Mouse (Mus musculus) lung, postnatal 10 days (tissue): ENCODE data around the gene Ass1.

ENCODE experiments used
- DNase-seq: peaks from one replicate; pipeline ENCODE4 v3.0.0; 2021

Gene Ass1

GRCm38 (mm10) chr2:31490556-31490955, 20.5 kb downstream of the Ass1 start:
- no peak for DNase-seq

- DNase-seq: no peak
Measured at GRCm38 (mm10) chr2:31492308-31492707, 22.3 kb downstream of the Ass1 start.

GRCm38 (mm10) chr2:31493243-31493642, 23.2 kb downstream of the Ass1 start:
- DNase-seq: no peak

DNA sequence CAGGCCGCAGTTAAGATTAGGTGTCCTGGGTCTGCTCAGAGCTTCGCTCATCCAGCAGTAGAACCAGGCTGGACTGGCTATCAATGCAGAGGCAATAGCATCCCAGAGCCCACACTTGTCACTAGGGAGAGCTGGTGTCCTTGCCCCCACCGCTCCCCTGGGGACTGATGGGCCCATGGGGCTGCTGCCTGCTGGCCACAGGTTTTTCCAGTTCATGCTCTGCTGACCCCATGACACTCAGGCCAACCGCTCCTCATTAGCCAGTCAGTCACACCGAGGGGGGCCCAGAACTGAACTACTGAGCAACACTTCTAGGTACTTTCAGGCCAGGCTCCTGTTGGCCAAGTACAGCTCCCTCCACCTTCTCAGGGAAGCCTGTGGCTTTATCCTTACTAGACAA, 24.3 kb downstream of the Ass1 start:
- no peak for DNase-seq

GRCm38 (mm10) chr2:31495046-31495476, 25.1 kb downstream of the Ass1 start:
- no peak for DNase-seq

GRCm38 (mm10) chr2:31496141-31496540, 26.1 kb downstream of the Ass1 start:
- DNase-seq: no peak

DNA sequence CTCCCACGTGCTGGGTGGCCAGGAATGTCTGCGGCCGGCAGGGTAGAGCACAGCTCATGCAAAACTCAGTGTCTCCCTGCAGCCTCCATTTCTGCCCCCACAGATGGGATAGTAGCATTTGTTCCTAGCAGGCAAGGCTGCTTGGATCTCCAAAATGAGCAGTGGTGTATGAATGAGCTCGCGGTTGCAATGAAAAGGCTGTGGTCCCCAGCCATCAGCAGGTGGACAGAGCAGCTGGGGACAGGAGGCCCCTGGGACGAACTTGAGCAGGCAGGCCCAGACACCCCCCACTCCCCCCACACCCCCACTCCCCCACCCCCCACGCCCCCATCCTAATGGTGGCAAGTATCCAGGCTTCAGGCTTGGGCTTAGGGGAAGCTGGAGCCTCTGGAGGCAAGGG, 27.1 kb downstream of the Ass1 start:
- no peak for DNase-seq

DNA sequence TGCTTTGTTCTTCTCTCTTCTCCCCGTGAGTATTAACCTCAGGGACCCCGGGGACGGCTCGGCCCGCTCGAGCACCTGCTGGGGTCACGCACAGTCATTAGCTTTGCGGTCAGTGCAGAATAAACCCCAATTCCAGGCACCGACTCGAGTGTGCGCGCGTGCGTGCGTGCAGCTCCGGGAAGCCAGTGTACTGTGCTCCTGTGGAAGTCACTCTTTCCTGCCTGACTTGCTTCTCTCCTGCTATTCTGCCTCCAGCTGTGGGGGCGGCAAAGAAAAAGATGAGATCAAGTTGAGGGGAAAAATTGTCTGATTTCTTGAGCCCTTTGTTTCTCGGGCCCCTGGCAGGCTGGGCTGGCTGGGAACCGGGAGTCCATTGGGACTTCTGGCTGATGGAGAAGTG, 27.6 kb downstream of the Ass1 start:
- no peak for DNase-seq

- no peak for DNase-seq
Measured at GRCm38 (mm10) chr2:31499327-31500291, 29.6 kb downstream of the Ass1 start.

- DNase-seq: no peak
Measured at GRCm38 (mm10) chr2:31500292-31501204, 30.5 kb downstream of the Ass1 start.

DNA sequence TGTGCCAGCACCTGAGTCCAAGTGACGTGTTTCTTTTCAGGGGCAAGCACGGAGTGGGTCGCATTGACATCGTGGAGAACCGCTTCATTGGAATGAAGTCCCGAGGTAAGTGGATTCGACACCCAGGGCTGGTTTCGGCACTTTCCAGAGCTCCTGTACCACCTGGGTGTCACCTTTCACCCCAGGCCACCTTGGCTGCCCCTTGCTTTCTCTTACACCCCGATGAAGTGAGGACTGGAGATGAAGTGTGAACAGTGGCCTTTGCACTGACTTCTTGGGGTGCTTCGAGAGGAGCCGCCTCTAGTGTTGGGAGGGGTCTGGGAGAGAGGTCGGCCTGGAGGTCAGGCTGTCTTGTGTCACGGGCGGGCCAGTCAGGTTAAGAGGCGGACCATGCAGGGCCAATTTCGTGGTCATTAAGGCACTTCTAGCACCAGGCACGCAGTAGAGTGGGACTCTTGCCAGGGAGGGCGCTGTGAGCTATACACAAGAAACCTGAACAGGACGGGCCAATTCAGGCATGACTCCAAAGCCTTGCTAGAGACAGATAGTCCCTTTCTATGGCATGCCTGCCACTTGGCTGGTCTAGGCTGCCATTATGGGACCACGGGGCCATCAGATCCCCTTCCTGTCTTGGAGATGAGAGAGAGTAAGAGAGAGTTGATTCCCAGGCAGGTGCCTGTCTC, 31.6 kb downstream of the Ass1 start:
- DNase-seq: peak; percentile 12

DNA sequence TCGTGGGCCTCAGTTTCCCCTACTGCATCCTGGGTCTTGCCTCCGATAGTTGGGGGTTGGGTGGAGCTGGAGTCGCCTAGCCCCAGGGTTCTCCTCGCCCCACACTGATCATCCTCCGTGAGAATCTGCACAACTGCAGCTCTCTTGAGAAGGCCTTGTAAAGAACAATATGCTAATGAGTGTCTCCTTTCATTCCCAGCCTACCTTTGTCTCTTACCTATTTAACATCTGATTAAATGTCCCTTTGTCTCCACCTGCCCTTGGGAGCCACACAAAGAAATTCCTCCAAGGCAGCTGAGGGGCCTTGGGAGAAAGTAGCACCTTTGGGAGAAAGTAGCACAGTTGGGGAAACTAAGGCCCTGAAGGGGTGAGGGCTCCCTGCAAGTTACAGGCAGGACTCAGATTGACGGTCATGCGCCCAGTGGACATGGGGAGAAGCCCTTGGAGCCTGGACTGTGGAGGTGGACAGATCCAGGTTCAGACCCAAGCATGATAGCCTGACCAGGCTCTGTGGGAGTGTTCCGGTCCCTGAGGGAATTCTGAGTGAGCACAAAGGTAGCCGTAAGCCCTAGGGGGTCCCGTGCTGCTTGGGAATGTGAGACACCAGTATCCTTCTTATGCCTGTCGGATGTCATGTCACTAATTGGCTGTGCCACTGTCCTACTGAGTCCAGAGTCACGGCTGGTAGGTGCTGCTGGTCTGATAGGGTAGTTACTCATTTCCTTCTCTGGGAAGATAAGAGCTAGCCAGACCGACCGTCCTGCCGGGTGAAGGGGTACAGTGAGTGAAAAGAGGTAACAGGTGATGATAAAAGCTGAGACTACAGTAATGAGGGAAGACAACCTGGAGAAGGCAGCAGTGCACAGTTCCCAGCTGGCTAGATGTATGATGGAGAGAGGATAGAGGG, 32.9 kb downstream of the Ass1 start:
- DNase-seq: no peak

DNA sequence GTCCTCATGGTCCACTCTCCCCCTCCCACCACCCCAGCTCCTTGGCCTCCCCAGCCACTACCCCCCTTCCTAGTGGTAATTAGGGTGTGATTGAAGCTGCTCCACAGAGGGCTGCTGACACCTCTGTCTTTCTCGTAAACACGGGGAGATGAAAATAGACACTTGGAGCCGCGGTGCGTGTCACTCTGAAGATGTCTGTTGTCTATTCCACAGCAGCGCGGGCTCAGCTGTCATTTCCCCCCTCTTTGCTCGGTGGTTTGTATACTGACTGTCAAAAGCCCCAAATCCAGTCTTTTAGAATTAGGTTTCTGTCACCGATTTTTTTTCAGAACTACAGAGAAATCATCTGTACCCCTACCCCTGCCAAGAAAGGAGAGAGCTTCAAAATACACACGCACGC, 35.5 kb downstream of the Ass1 start:
- DNase-seq: no peak

DNA sequence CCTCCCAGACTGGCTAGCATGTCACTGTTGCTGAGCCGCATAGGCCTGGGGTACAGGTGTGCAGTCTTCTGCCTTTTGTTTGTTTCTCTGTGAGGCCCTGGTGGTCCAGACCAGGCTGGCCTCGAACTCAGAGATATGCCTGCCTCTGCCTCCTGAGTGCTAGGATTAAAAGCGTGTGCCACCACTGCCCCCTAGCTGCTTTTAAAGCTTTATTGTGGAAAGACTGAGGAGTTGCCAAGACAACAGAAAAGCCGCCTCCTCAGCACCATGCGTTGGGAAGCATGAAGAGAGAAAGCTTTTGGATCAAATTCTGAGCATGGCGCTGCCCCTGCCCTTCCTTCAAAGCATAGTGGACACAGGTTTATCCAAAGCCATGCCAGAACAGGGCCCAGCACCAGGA, 38.8 kb downstream of the Ass1 start:
- DNase-seq: no peak

- DNase-seq: no peak
Measured at GRCm38 (mm10) chr2:31511316-31511715, 41.3 kb downstream of the Ass1 start.

- DNase-seq: no peak
Measured at GRCm38 (mm10) chr2:31516557-31516956, 46.5 kb downstream of the Ass1 start.

GRCm38 (mm10) chr2:31521800-31522335, 51.9 kb downstream of the Ass1 start:
- no peak for DNase-seq

- no peak for DNase-seq
Measured at GRCm38 (mm10) chr2:31524641-31525040, 54.6 kb downstream of the Ass1 start.

GRCm38 (mm10) chr2:31525778-31526177, 55.8 kb downstream of the Ass1 start:
- DNase-seq: no peak

GRCm38 (mm10) chr2:31530201-31530600, 60.2 kb downstream of the Ass1 start:
- DNase-seq: no peak

GRCm38 (mm10) chr2:31537054-31537453, 67.0 kb downstream of the Ass1 start:
- DNase-seq: peak; percentile 87

- no peak for DNase-seq
Measured at GRCm38 (mm10) chr2:31538745-31539144, 68.7 kb downstream of the Ass1 start.
